Mouse (Mus musculus) urinary bladder, adult 2 months (tissue): ENCODE data around the gene Mettl16. TPM values are rescaled to one million over a fixed set of nuclear protein-coding genes. Genes with fewer than 3 reads are reported as not detected.

Experiments
- DNase-seq: peaks from one replicate; pipeline ENCODE4 v3.0.0; 2022; ENCODE audit warnings: low spot score
- polyA plus RNA-seq: library from polyadenylated mRNA; depleted of rRNA; stranded (reverse); fragments of >200 nt; gene quantifications from 2 replicates; pipeline ENCODE4 v1.2.3, GENCODE M21; 2012

The Mettl16 gene
- polyA plus RNA-seq, 1 experiment = 12.1 TPM

DNA sequence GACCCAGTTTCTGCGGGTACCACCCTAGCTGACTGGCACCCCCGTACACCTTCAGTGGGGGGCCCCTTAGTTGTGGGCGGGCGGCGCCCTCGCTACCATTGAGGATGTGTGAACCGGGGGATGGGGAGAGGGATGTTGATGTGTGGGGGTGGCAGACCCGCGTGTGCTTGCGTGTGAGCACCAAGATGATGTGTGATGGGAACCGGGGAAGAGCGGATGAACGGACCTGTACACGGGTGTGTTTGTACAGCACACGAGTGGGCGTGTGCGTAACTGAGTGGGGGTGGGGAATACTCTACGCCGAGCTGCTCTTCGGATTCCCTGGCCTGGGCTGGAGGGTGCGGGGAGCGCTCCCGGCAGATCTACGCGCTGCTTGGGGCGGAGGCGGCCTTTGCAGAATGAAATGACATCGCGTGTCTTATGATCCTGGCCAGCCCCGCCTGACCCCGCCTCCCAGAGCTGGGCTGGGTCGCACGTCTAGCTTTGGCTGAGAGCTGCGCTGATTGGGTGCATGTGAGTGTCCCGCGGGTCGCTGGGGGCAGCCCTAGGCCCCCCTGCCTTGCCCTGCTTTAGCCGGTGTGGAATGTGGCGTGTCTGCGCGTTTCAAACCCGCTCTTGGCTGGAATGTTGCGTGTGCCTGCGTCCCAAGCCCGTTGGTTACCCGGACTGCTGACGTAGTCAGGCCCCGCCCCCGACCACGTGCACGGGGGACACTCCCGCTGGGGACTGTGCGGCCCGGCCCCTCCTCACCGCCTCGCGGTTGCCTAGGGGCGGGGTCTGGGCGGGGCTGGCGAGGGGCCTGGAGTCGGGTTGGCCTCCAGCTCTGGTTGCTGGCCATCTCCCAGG lies 61.2 kb downstream of the Mettl16 start:
- DNase-seq = peak; percentile 99

- no peak for DNase-seq
Observed at GRCm38 (mm10) chr11:74832503-74833143, 62.0 kb downstream of the Mettl16 start.

GRCm38 (mm10) chr11:74833536-74834358 lies 63.1 kb downstream of the Mettl16 start:
- DNase-seq = no peak

GRCm38 (mm10) chr11:74834359-74834638 lies 63.7 kb downstream of the Mettl16 start:
- DNase-seq = no peak

DNA sequence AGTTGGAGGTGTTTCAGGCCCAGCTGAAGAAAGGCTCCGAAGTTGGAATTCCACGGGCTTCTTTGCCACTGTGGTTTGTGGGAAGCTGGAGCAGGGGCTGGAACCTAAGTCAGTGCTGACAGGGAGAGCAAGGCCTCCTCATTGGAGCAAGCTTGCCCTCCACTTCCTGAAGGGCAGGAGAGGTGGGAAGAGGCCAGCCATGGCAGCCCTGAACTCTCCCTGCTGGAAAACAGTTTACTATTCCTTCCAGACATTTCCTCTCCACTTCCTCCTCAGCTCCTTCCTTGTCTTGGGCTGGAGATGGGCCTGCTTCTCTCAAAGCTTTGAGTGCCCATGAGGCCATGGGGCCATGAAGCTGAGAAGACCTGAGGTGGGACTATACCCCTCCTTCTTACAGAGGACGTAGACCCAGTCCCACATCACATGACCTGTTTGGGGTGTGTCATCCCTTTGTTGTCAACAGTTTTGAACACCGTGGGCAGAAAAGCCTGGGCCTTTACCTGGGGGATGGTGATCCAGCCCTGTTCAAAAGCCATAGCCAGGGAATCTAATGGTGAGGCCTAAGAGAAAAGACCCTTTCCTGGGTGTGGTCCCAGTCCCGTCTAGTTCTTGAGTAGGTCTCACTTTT lies 64.1 kb downstream of the Mettl16 start:
- no peak for DNase-seq

DNA sequence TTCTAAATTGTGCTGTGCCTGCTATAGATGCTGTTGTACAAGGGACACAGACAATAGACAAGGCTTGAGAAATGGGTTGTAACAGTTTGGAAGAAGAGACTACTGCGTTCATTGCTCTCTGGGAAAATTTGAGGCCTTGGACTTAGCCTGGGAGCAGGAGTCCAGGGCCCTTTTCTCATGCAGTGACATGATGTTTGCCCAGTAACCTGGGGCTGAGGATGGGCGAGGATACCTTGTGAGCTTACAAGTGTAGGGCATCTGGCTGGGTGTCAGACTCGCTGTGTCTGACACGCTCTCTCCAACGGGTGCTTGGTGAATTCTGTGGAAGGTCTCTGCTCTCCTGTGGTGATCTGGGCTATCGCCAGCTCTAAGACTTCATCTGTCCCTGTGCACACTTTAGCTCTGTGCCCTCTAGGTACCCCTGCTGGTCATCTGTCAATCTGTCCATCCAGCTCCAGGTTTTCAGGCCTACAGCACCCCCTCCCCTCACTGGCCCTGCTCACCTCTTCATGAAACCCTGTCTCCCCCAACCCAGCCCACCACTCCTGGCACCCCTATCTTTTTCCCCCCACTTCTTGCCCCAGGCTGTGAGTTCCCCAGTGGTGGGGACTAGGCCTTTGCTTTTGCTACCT lies 65.1 kb downstream of the Mettl16 start:
- no peak for DNase-seq

- peak; percentile 26 for DNase-seq
Observed at GRCm38 (mm10) chr11:74836225-74837055, 65.8 kb downstream of the Mettl16 start.

DNA sequence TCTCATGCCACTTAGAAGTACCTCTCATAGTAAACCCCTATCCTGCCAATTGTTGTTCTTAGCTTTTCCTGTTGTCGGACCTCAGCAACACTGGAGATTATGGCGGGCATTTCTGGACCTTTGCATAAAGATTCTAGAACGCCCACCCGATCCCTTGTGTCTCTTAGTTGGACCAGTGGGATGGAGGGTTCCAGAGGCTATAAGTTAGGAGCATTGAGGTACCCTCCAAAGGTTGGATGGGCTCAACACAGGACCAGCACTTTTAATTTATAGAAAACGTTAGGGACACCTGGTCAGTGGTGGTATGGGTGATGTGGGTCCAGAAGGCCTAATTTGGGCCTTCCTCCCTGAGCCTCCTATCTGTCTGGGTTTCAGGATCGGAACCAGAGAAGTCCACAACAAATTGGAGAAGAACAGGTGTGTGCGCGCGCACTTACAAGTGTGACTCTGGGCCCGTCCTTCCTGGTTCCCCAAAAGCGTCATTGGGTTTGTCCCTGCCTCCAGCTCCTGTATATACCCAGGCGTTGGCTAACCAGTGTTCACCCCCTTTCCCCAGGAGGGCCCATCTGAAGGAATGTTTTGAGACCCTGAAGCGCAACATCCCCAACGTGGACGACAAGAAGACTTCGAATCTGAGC lies 66.5 kb downstream of the Mettl16 start:
- DNase-seq = no peak

DNA sequence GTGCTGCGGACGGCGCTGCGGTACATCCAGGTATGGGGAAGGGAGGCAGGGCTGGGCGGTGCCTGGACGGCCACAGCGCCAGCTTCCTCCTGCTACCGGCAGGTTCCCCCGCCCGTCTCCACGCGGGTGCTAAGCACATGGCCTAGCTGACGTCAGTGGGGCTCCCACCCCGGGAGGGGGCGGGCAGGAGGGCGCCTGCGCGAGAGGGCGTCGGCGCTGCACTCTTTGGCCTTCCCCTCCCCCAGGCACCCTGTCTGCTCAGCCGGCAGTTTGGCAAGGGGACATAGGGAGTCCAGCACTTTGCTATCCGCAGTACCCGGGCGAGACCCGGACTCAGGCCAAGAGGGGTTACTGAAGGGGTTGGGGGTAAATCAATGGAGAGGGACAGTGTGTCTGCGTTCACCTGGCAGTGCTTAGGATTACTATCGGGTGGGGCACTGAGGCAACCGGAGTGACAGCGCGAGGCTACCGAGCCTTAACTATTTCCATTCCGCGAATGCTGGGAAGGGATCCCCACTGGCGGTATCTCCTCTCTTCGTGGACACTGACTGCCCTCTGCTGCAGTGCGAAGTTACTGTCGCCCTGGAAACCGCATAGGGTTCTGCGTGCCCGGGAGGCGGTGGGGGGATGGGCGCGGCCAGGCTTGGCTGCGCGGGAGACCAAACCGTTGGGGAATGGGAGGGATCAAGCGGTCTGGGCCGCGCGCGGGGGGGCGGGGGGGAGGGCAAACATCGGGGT lies 67.2 kb downstream of the Mettl16 start:
- peak; percentile 91 for DNase-seq

DNA sequence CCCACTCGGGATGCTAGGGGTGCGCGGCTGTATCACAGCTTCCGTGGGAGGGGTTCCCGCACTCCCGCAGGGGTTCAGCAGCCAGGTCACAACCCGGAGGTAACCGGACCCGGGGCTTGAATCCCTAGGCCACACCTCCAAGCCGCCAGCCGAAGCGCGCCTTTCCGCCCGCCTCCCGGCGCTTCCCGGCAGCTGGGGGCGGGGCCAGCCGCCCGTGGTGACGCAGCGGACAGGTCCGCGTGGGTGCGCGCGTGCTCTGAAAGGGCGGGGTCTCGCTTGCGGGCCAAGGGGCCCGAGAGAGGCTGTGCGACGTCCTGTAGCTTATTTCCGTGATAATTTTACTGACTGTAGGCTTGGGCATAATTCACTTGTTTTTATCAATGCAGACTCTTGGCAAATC lies 67.8 kb downstream of the Mettl16 start:
- DNase-seq = peak; percentile 87

DNA sequence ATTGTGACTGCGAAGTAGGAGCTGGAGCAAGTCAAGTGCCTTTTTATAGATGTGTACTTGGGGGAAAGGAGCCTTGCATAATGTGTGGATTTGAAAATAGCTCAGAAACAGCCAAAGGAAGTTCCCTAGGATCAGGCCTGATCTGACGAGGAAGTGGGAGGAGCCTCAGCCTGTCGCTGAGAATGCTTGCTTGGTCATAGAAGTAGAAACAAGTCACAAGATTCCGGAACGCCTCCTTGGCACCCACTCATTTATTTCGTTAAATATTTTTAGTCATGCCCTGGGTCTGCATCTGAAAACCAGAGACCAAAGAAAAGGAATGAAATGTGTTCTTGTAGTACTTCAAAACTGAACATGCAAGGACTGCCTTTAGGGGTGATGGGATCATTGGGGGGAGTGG lies 68.3 kb downstream of the Mettl16 start:
- DNase-seq = no peak

- DNase-seq = no peak
Observed at GRCm38 (mm10) chr11:74839860-74840715, 69.5 kb downstream of the Mettl16 start.

DNA sequence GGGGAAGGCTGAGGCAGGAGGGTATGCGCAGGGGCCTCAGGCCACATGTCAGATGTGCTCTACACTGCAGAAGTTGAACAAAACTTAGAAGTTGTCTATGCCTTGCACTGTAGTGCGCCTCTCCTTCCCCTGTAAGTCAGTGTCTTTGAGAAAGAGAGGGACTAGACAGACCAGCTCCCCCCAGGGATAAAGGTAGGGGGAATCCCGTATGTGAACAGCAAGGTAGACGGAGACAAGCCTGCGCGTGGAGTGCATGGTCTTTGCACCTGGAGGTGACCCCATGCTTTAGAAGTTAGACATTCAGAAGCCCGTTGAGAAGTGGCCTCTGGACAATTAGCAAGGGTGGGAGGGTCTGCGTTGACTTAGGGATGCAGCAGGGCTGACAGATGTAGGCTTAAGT lies 70.1 kb downstream of the Mettl16 start:
- DNase-seq = no peak

DNA sequence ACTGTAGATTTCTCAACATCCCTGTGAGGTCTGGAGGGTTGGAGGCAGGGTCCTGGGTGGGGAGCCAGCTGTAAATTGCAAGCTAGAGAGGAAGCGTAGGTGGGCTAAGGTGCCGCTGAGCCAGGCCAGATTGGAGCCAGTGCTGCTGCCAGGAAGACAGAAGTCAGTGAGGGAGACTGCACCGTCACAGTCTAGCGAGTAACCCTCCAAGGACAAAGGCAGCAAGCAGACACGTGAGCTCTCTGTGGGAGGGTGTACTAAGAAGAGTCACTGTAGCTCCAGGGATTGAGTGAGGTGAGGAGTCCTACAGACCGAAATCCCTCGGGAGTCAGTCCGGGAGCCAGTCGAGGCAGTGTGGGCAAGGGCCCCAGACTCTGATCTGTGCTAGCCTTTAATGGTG lies 70.7 kb downstream of the Mettl16 start:
- DNase-seq = no peak

GRCm38 (mm10) chr11:74842045-74842444 lies 71.4 kb downstream of the Mettl16 start:
- DNase-seq = no peak

DNA sequence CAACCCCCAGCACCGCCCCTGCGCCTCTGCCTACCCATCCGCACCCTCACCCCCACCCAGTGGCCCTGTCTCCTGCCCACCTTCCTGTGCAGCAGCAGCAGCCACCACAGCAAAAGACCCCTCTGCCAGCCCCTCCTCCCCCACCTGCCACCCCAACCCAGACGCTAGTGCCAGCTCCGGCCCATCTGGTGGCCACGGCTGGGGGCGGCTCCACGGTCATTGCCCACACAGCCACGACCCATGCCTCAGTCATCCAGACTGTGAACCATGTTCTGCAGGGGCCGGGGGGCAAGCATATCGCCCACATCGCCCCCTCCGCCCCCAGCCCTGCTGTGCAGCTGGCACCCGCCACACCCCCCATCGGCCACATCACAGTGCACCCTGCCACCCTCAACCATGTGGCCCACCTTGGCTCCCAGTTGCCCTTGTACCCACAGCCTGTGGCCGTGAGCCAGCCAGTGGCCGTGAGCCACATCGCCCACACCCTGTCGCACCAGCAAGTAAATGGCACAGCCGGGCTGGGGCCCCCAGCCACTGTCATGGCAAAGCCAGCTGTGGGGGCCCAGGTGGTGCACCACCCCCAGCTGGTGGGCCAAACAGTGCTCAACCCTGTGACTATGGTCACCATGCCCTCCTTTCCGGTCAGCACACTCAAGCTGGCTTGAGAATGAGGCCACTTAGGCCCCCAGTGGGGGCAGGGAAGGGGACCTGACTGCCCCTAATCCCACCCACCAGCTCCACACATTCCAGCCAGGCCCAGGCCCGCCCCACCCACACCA lies 72.2 kb downstream of the Mettl16 start:
- no peak for DNase-seq

GRCm38 (mm10) chr11:74843435-74843714 lies 72.7 kb downstream of the Mettl16 start:
- DNase-seq = no peak

GRCm38 (mm10) chr11:74843761-74844160 lies 73.1 kb downstream of the Mettl16 start:
- DNase-seq = no peak
